Mouse (Mus musculus): ENCODE measurements at regions not wholly inside any gene's neighbourhood (a gene's known extent, or its start where the extent isn't known, plus 50 kb on each side); places are given as distances from the start of the nearest gene placed in this dataset.

GRCm38 (mm10) chr2:56460625-56461590 is 662.9 kb downstream of the Nr4a2 start:
- peak; percentile 66 to 86 for ATAC-seq (replicated peaks in 1 of 2; ENCODE audit: insufficient read depth in 1 of 2, low FRiP score in 2 of 2, low TSS enrichment in 1 of 2, low read depth in 1 of 2, poor library complexity in 2 of 2, severe bottlenecking in 2 of 2)

- peak; percentile 83 to 88 for ATAC-seq (replicated peaks in 1 of 2; ENCODE audit: insufficient read depth in 1 of 2, low FRiP score in 2 of 2, low TSS enrichment in 1 of 2, low read depth in 1 of 2, poor library complexity in 2 of 2, severe bottlenecking in 2 of 2)
These were observed 664.4 kb downstream of the Nr4a2 start for GRCm38 (mm10) chr2:56459430-56459829.

GRCm38 (mm10) chr2:56457594-56457993 is 666.2 kb downstream of the Nr4a2 start:
- ATAC-seq (replicated peaks in 1 of 2; ENCODE audit: insufficient read depth in 1 of 2, low FRiP score in 2 of 2, low TSS enrichment in 1 of 2, low read depth in 1 of 2, poor library complexity in 2 of 2, severe bottlenecking in 2 of 2): no peak

DNA sequence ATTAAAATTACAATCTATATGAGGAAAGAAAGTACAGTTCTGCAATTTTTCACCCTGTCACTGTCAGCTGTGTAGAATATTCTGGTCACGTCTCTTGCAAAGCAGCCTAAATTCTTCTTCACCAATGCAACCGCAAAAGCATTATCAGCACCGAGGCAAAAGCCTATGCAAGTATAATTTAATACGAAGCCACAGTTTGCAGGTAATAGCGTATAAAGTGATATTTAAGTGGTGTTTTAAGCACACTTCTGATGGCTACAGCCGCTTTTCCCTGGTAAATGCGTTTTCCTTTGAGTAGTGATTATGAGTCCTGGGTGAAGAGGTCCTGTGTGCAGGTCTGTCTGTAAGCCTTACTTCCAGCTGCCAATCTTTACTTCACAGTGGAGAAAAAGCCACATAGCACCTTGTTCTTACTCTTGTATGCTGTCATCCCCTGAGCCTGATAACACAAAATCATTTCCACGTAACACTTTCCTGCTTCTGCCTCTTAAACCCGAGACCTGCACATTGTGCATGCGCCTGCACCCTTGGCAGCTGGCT is 667.9 kb downstream of the Nr4a2 start:
- ATAC-seq (replicated peaks in 1 of 2; ENCODE audit: insufficient read depth in 1 of 2, low FRiP score in 2 of 2, low TSS enrichment in 1 of 2, low read depth in 1 of 2, poor library complexity in 2 of 2, severe bottlenecking in 2 of 2): no peak

DNA sequence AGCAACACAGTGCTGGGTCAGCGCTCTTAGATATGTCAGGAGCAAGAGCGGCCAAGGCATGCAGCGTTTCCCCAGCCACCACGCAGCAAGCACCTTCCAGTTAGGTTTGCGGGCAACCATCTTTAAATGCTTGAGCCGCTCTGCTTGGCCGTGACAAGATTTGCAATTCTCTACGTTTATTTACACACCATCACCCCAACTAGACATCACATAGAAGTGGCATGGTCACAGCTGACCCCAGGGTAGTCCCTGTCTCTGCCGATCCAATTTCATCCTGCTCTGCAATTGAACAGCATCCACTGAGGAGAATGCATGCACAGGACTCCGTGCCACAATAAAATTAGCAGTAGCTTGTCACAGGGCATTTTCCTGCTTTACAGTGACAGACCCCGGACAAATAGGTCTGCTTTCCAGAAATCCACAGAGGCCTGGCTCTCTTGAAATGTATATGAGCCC is 669.2 kb downstream of the Nr4a2 start:
- no peak for ATAC-seq (replicated peaks in 1 of 2; ENCODE audit: insufficient read depth in 1 of 2, low FRiP score in 2 of 2, low TSS enrichment in 1 of 2, low read depth in 1 of 2, poor library complexity in 2 of 2, severe bottlenecking in 2 of 2)

- ATAC-seq (replicated peaks in 1 of 2; ENCODE audit: insufficient read depth in 1 of 2, low FRiP score in 2 of 2, low TSS enrichment in 1 of 2, low read depth in 1 of 2, poor library complexity in 2 of 2, severe bottlenecking in 2 of 2): no peak
These were observed 682.9 kb downstream of the Nr4a2 start for GRCm38 (mm10) chr2:56440916-56441315.

Data from hematopoietic stem cell, adult 5-6 weeks (primary cell).